Mouse (Mus musculus): Measurements from ENCODE around the gene Tgfbr3.

The Tgfbr3 gene

DNA sequence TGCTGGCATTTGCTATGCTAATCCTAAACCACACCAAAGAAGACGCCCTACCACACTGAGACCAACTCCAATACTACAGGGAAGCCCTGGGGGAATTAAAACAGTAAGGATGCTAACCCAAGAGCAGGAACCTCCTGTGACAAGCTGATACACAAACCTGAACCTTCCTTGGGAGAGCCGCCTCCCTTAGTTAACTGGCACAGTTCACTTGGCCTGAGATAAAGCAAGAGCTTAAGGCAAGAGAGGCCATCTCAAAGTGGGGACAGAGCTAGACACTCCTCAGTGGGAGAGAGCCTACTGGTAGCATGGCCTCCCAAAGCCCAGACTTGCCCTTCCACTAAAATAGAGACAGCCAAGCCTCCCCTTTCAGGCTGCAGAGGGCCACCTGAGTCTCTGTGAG lies 79.4 kb downstream of the Tgfbr3 start:
- DNase-seq (ENCODE audit: low spot score) = no peak

DNA sequence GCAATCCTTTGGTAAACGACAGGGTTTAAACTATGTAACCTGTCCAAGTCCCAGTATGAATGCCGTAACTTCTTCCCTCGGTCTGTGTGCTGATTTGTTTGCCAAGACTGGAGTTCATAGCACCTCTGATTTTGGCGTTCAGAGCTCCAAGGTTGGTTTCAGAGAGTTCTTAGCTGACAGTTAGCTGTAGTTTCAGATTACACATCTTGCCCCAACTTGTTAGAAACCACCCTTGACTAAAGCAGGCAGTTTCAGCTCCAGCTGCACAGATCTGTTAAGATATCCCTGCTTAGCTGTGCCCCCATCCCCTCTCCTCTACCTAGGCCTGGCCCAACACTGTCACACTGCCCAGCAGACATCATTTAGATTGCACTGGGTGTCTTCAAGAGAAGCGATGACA lies 81.5 kb downstream of the Tgfbr3 start:
- no peak for DNase-seq (ENCODE audit: low spot score)

GRCm38 (mm10) chr5:107204306-107204705 lies 85.1 kb downstream of the Tgfbr3 start:
- DNase-seq (ENCODE audit: low spot score) = no peak

GRCm38 (mm10) chr5:107202801-107203559 lies 86.4 kb downstream of the Tgfbr3 start:
- no peak for DNase-seq (ENCODE audit: low spot score)

- no peak for DNase-seq (ENCODE audit: low spot score)
Measured at GRCm38 (mm10) chr5:107201509-107202182, 87.8 kb downstream of the Tgfbr3 start.

GRCm38 (mm10) chr5:107200853-107201341 lies 88.5 kb downstream of the Tgfbr3 start:
- no peak for DNase-seq (ENCODE audit: low spot score)

DNA sequence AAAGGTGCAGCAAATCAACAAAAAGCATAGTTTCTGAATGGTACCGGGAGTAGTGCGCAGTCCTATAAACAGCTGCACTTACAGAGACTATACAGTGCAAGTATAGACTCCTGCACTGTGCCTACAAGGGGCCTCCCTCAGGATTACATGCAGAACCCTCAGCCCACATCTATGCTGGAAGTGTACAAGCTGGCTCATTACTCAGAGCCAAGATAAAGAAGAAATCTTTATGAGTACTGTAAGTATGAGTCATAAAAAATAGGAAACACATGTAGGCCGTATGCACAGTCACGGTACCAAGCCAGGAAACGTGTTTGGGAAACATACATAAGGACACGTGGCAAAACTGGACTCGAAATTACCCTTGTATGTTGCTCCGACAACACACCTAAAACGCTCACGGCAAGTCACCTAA lies 89.2 kb downstream of the Tgfbr3 start:
- DNase-seq (ENCODE audit: low spot score) = no peak

DNA sequence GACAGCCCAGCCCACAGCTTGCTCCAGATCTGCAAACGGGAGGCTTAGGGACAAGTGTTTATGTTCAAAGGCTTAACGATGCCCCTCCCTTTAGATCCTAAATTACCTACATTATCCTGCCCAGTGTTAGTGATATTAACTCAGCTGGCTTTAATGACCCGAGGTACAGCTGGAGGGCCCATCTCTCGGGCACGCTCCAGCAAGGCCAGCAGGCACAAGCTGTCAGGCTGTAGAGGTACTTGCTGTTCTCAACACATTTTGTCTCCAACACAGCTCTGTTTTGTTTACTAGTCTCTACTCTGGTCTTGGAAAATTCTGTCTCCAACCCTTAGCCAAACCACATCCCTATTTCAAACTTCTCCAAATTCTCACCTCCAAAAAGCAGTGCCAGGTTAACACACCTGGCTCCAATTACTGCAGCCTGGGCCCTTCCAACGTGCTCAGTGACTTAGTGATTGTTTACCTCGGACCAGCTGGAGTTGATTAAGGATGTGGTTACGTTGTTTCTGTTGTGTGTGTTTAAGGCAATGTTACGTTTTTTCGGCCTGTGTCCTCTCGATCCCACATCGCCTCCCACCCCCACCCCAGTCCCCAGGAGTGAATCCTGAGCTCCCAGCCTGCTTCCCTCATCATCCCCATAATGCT lies 93.6 kb downstream of the Tgfbr3 start:
- DNase-seq (ENCODE audit: low spot score) = no peak

- DNase-seq (ENCODE audit: low spot score) = no peak
Measured at GRCm38 (mm10) chr5:107193160-107193559, 96.3 kb downstream of the Tgfbr3 start.

DNA sequence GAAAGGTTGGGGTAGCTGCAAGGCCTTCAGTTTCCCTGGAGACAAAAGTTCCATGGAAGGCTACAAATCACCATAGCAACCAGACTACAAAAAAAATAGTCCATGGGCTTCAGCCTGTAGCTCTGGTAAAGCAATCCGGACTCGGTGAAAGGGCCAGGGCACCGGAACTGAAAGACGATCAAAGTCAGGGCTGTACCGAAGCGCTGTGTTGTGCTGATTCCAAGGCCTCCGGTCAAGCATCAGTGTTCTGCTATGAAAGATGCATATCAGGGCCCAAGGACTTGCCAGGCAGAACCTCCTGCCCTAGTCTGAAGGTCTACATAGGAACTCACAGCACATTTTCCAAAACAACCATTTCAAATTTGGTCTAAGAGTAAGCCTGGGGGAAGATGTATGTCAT lies 97.1 kb downstream of the Tgfbr3 start:
- DNase-seq (ENCODE audit: low spot score) = no peak

- no peak for DNase-seq (ENCODE audit: low spot score)
Measured at GRCm38 (mm10) chr5:107188551-107188950, 100.9 kb downstream of the Tgfbr3 start.

- DNase-seq (ENCODE audit: low spot score) = no peak
Measured at GRCm38 (mm10) chr5:107186206-107186605, 103.2 kb downstream of the Tgfbr3 start.

DNA sequence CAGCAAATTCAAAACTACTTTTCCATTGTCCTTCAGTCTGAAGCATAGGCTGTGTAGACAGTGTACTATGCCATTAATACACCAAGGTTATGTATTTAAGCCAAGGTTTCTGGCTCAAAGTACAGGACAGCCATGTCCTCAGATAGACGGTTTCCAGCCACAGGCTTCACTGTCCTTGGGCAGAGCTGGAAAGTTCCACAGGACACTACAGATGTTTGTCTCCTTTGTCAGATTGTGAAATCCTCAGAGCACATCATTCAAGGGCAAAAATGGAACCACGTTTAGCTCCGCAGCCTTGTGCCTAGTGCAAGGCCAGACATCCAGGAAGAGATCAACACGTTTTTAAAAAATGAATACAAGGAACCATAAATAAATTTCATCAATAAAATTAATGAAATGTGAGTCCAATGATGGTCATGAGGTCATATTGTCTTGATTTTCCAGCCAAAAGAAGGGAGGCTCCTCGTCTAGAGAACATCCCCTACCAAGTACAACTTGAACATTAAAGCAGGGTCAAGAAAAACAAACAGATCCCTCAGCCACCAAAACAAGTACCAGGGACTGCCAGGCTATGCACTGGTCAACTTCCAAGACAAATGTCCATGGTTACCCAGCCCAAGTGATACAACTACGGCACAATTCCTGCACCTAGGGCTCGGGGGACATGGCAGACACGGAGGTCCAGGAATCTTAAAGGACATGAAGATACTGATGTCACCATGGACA lies 105.1 kb downstream of the Tgfbr3 start:
- no peak for DNase-seq (ENCODE audit: low spot score)

GRCm38 (mm10) chr5:107183537-107183936 lies 105.9 kb downstream of the Tgfbr3 start:
- no peak for DNase-seq (ENCODE audit: low spot score)

GRCm38 (mm10) chr5:107182721-107183120 lies 106.7 kb downstream of the Tgfbr3 start:
- DNase-seq (ENCODE audit: low spot score) = no peak

- no peak for DNase-seq (ENCODE audit: low spot score)
Measured at GRCm38 (mm10) chr5:107181820-107182219, 107.6 kb downstream of the Tgfbr3 start.

DNA sequence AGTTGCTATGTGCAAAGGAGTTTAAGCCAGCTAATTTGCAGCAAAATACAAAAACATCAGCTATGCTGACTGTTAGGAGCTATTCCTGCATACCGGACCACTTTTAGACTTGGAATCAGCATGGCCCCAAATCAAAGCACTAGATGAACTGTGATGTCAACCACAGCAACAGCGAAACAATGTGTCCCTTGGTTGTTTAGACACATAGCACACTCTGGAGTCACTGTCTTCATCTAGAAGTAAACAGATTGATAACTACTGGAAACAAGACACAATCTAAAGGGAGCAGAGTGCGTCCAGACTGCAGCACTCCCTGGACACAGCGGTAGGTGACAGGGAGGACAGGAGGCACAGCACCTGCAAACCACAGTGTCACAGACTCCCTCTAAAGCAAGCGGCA lies 110.2 kb downstream of the Tgfbr3 start:
- no peak for DNase-seq (ENCODE audit: low spot score)

- DNase-seq (ENCODE audit: low spot score) = no peak
Measured at GRCm38 (mm10) chr5:107177791-107178190, 111.6 kb downstream of the Tgfbr3 start.

GRCm38 (mm10) chr5:107177248-107177647 lies 112.2 kb downstream of the Tgfbr3 start:
- DNase-seq (ENCODE audit: low spot score) = no peak

- DNase-seq (ENCODE audit: low spot score) = no peak
Measured at GRCm38 (mm10) chr5:107176796-107177195, 112.6 kb downstream of the Tgfbr3 start.

GRCm38 (mm10) chr5:107176196-107176595 lies 113.2 kb downstream of the Tgfbr3 start:
- DNase-seq (ENCODE audit: low spot score) = no peak

DNA sequence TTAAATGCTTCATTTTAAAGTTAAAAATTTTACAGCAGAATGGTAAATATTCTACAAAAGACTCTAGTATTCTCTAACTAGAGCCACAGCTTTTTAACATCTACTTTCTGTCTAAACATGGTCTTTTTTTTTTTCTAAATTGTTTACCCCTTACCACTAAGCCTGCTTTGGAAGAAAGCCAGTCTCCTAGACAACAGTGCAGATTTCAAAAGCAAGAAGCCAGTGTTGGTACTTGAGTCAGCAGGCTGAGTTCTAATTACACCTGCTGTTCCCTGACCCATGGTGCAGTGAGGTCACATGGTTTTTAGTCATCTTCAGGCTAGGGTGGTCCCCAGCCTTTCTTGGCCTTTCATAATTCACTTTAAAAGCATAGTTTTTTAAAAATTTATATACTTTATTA lies 115.2 kb downstream of the Tgfbr3 start:
- DNase-seq (ENCODE audit: low spot score) = no peak
